Mouse (Mus musculus) erythroblast, embryonic 14.5 days (primary cell): ENCODE results near the gene Pde10a. TPM values are rescaled to one million over a fixed set of nuclear protein-coding genes. Genes with fewer than 3 reads are reported as not detected.

Experiments used
- H3K27me3 ChIP-seq: 2 replicates; pipeline ENCODE4 v1.6.1; 2012; ENCODE audit warnings: inconsistent platforms; ENCODE audit not compliant: control insufficient read depth
- H3K36me3 ChIP-seq: 2 replicates; pipeline ENCODE4 v1.6.1; 2012; ENCODE audit warnings: mild to moderate bottlenecking, inconsistent platforms; ENCODE audit not compliant: control insufficient read depth
- H3K4me1 ChIP-seq: 2 replicates; pipeline ENCODE4 v1.6.1; 2012; ENCODE audit warnings: inconsistent platforms; ENCODE audit not compliant: control insufficient read depth
- H3K4me3 ChIP-seq: replicated peaks from 2 replicates; pipeline ENCODE3; 2012; ENCODE audit warnings: moderate library complexity, mild to moderate bottlenecking, inconsistent platforms
- H3K9me3 ChIP-seq: 2 replicates; pipeline ENCODE4 v1.6.1; 2012; ENCODE audit warnings: low read length, inconsistent platforms, mixed read lengths; ENCODE audit not compliant: control insufficient read depth
- GATA1 ChIP-seq: IDR thresholded peaks from 2 replicates; pipeline ENCODE4 v1.6.1; 2012; ENCODE audit warnings: low read length, inconsistent platforms, mixed read lengths
- TAL1 ChIP-seq: IDR thresholded peaks from 3 replicates; pipeline ENCODE4 v1.6.1; 2012; ENCODE audit warnings: low read length, inconsistent platforms, mixed read lengths
- polyA plus RNA-seq: library from polyadenylated mRNA; stranded (reverse); fragments of >175 nt; gene quantifications from 2 replicates; pipeline ENCODE4 v1.2.3, GENCODE M21; 2012

Gene Pde10a
- polyA plus RNA-seq, 1 experiment: not detected

DNA sequence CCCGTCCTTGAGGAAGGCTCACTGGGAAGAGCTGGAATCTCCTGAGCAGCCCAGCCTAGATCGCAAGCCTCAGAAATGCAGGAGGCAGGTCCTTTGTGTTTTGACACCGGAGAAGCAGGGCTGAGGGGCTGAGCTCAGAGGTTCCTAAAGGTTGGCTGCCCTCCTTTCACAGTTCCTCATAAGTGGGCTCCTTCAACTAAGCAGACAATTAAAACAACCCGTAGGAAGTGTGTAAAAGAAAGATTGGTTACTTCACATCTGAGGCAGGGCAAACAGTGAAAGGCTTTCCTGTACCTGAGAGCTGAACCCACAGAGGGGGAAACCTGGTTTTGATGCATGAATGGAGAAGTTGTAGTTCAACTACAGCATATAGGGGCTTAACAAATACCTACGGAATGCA, 26.5 kb upstream of the Pde10a start:
- Histone ChIP-seq H3K36me3 (no peaks in the 10 kb centered on the region), H3K4me1 (no peaks in the 10 kb centered on the region), H3K9me3 (no peaks in the 10 kb centered on the region), H3K27me3 (no peaks in the 10 kb centered on the region), H3K4me3 (no peak overlapping the region)
- TF ChIP-seq TAL1 (no peak), GATA1 (no peak)

GRCm38 (mm10) chr17:8499564-8500117, 25.5 kb upstream of the Pde10a start:
- Histone ChIP-seq H3K9me3 (no peaks in the 10 kb centered on the region), H3K27me3 (no peaks in the 10 kb centered on the region)
- TF ChIP-seq GATA1: no peak
- no peak for TF ChIP-seq TAL1

GRCm38 (mm10) chr17:8504381-8504780, 20.8 kb upstream of the Pde10a start:
- TF ChIP-seq GATA1: no peak
- no peak for TF ChIP-seq TAL1
- H3K4me1 ChIP-seq: peaks cover 2% of the 10 kb centered on the region
- no peaks in the 10 kb centered on the region for H3K36me3 ChIP-seq
- no peak overlapping the region for H3K4me3 ChIP-seq
- H3K9me3 ChIP-seq: no peaks in the 10 kb centered on the region
- no peaks in the 10 kb centered on the region for H3K27me3 ChIP-seq

More at GRCm38 (mm10) chr17:8499564-8500117, 25.5 kb upstream of the Pde10a start:
- H3K4me3 ChIP-seq: no peak overlapping the region
- no peaks in the 10 kb centered on the region for H3K4me1 ChIP-seq
- H3K36me3 ChIP-seq: no peaks in the 10 kb centered on the region

DNA sequence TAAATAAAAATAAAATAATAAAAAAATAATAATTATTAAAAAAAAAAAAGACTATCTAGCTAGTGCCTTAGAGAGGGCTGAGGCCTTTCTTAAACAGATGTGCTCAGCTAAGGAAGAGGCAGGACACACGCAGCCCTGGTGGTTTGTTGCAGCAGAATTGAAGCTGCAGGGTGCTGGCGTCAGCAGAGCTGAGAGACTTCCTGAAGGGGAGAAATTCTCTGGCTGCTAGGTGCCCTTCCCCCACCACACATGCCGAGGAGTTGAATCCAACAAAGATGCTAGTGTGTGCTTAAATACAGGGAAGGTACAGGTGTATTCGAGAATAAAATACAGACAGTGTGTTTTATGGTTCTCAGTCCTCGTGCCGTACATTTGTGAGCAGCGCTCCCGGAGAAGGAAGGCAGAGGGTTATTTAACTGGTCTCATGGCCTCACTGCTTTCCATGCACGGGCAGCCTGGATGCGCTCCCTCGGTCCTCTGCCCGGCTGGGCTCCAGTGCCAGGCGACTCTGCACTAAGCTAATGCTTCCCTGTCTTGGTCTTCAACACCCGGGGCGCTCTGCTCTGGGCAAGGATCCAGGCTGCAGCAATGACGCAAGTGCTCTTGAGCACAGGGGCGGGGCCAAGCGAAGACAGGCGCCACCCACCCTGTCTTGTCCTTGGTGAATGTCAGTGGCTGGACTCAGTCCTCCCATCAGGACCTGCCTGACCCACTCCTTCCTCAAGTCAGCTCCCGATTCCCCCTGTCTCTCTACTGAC, 19.3 kb upstream of the Pde10a start:
- H3K9me3 ChIP-seq: no peaks in the 10 kb centered on the region
- H3K27me3 ChIP-seq: no peaks in the 10 kb centered on the region
- TF ChIP-seq GATA1: no peak
- no peak for TF ChIP-seq TAL1
- H3K36me3 ChIP-seq: no peaks in the 10 kb centered on the region
- peaks cover 2% of the 10 kb centered on the region for H3K4me1 ChIP-seq
- no peak overlapping the region for H3K4me3 ChIP-seq

DNA sequence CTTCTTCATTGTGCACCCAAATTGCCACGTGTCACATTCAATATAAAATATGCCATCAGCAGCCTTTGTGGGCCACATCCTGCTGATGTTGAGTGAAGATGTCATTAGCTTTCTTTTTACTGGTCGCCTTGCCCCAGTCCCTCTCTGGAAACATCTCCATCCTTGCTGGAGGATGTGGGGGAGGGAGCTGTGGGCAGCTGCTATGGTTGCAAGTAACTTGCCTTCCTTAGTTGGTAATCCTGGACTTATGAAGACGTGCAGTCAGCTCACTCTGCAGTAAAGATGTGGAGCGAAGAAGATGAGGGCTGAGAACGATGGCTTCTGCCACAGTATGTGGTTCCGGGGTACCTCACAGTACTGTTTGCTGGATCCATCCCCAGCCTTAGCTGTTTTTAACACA, 18.4 kb upstream of the Pde10a start:
- no peak overlapping the region for H3K4me3 ChIP-seq
- no peaks in the 10 kb centered on the region for H3K27me3 ChIP-seq
- H3K9me3 ChIP-seq: no peaks in the 10 kb centered on the region
- no peak for TF ChIP-seq GATA1
- TF ChIP-seq TAL1: no peak
- H3K36me3 ChIP-seq: no peaks in the 10 kb centered on the region
- peaks cover 2% of the 10 kb centered on the region for H3K4me1 ChIP-seq

- H3K36me3 ChIP-seq: no peaks in the 10 kb centered on the region
- TF ChIP-seq GATA1 (no peak), TAL1 (no peak)
- no peaks in the 10 kb centered on the region for H3K27me3 ChIP-seq
- no peak overlapping the region for H3K4me3 ChIP-seq
- peaks cover 2% of the 10 kb centered on the region for H3K4me1 ChIP-seq
- no peaks in the 10 kb centered on the region for H3K9me3 ChIP-seq
These were observed 17.5 kb upstream of the Pde10a start for GRCm38 (mm10) chr17:8507654-8508053.

DNA sequence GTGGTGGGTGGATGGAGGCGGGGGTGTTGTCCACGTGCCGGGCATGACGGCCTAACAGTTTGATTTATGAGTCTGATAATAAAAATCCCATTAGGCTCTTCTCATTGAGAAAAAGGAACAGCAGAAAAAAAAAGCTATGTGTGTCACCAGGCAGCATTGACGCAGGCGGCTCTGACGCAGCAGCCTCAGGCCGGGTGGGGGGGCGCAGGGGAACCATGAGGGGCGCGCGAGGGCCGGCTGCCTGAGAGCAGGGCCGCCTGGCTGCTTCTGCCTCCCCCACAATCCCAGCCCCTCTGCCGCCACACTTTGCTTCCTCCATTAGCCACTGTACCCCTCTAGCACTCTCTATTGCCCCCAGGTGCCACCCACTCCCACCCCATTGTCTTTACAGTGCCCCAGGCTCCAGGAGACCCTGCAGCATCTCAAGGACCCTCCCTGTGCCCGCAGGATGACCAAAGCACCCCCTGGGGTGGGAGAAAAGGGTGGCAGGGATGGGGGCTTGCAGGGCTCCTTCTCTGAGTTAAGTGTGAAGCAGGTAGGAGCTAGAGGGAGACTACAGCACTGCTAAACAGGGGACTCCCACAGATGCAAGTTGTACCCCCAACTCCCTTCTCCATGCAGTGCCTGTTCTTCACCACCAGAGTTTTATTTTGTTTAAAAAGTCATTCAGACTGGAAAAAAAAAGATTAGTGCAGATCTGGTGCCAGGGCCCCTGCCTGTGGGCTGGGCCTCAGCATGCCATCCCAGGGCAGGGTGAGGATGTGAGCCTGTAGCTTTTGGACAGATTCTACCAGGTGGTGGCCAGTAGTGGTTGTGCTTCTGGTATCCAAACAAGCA, 16.6 kb upstream of the Pde10a start:
- Histone ChIP-seq H3K4me1 (peaks cover 2% of the 10 kb centered on the region), H3K27me3 (no peaks in the 10 kb centered on the region), H3K9me3 (no peaks in the 10 kb centered on the region), H3K4me3 (no peak overlapping the region), H3K36me3 (no peaks in the 10 kb centered on the region)
- TF ChIP-seq GATA1: no peak
- no peak for TF ChIP-seq TAL1

DNA sequence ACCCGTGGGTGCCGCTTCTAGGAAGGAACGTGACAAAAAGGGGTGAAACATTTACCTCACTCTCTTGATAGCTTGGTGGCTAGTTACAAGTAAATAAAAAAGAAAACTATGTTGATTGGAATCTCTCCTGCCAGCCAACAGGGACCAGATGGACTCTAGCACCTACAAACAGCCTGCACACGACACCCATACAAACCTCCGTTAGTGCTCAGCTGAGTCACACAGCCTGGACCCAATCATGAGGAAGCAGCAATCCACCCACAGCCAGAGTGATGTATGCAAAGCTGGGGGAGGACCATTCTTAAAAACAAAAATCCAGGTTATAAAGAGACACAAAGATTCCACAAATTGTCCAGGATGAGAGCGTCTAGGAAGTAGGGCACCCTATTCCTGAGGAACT, 9.2 kb upstream of the Pde10a start:
- TF ChIP-seq TAL1 (no peak), GATA1 (no peak)
- Histone ChIP-seq H3K4me1 (no peaks in the 10 kb centered on the region), H3K27me3 (no peaks in the 10 kb centered on the region; the same call in 1 of the 2 replicates), H3K9me3 (no peaks in the 10 kb centered on the region), H3K4me3 (no peak overlapping the region), H3K36me3 (no peaks in the 10 kb centered on the region)

DNA sequence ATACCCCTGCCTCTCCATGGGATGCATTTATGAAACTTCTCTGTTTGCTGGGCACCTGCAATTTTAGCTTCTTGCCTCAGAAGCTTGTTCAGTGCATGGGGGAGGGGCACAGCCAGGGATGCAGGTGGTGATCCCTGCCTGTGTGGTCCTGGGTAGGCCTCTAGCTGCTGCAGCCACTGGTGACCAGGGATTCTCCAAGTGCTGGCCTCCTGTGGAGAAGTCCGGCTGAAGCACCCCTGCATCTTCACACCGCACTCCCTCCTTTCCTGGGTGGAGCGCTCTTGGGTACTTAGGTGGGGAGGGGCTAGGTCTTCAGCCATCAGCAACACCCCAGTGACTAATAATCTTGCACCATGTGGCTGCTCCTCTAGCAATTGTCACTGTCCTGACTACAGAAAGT, 1.2 kb upstream of the Pde10a start:
- peaks cover 47% of the 10 kb centered on the region for H3K27me3 ChIP-seq
- H3K9me3 ChIP-seq: no peaks in the 10 kb centered on the region
- no peaks in the 10 kb centered on the region for H3K4me1 ChIP-seq
- TF ChIP-seq GATA1: no peak
- TF ChIP-seq TAL1: no peak
- no peak overlapping the region for H3K4me3 ChIP-seq
- no peaks in the 10 kb centered on the region for H3K36me3 ChIP-seq
